Mouse (Mus musculus): ENCODE results near the gene Nrap. TPM values are rescaled to one million over a fixed set of nuclear protein-coding genes. Genes with fewer than 3 reads are reported as not detected.

Gene Nrap
- total and polyA plus RNA-seq, 3 experiments: 0.08 to 0.11 TPM; not detected in 1

- Histone ChIP-seq H3K4me1 (ENCODE audit: control insufficient read depth in 1 of 2, insufficient read depth in 2 of 2, low read length in 2 of 2) (no peaks in the 10 kb centered on the region), H3K27ac (ENCODE audit: control insufficient read depth, low read depth, low read length) (no peak overlapping the region), H3K36me3 (ENCODE audit: control insufficient read depth in 1 of 2, insufficient read depth in 2 of 2, low read length in 2 of 2) (no peaks in the 10 kb centered on the region), H3K79me2 (ENCODE audit: control insufficient read depth, insufficient read depth, low read length, poor library complexity) (no peaks in the 10 kb centered on the region), H3K4me3 (ENCODE audit: control insufficient read depth in 1 of 2, insufficient read depth in 1 of 2, low read depth in 2 of 2, low read length in 2 of 2) (no peak overlapping the region), H3K9ac (ENCODE audit: control insufficient read depth, low read depth, low read length, poor library complexity, severe bottlenecking) (no peak overlapping the region), H3K9me3 (replicated peaks; ENCODE audit: insufficient read depth, low read length) (no peaks in the 10 kb centered on the region), H3K27me3 (ENCODE audit: control insufficient read depth in 1 of 2, insufficient read depth in 2 of 2, low read length in 2 of 2) (peaks cover 0 to 6% of the 10 kb centered on the region in 2 experiments; a peak in 1 of 4 replicates)
- no peak for DNase-seq (ENCODE audit: low read depth, low spot score)
- no peak for TF ChIP-seq KAT2A (conservative IDR thresholded peaks at IDR 0.05; ENCODE audit: low read depth, low read length)
- no peak for TF ChIP-seq POLR2AphosphoS2 (IDR thresholded peaks at IDR 0.05; ENCODE audit: low read length)
- TF ChIP-seq SMC3 (IDR thresholded peaks at IDR 0.05; ENCODE audit: low read depth, low read length): no peak
- TF ChIP-seq TCF12 (IDR thresholded peaks at IDR 0.05; ENCODE audit: low read depth, low read length): no peak
- no peak for TF ChIP-seq ZNF384 (IDR thresholded peaks at IDR 0.05; ENCODE audit: low read depth, low read length)
- no peak for TF ChIP-seq CHD1 (IDR thresholded peaks at IDR 0.05; ENCODE audit: low read depth, low read length)
- no peak for TF ChIP-seq MXI1 (IDR thresholded peaks at IDR 0.05; ENCODE audit: low read depth, low read length)
- TF ChIP-seq USF1 (IDR thresholded peaks at IDR 0.05; ENCODE audit: low read depth, low read length): no peak
Observed at GRCm38 (mm10) chr19:56367778-56368177, 22.1 kb downstream of the Nrap start.

- no peak for TF ChIP-seq BHLHE40 (IDR thresholded peaks at IDR 0.05; ENCODE audit: borderline replicate concordance, low read depth, low read length)
- TF ChIP-seq MYB (IDR thresholded peaks at IDR 0.05; ENCODE audit: low read depth, low read length): no peak
- TF ChIP-seq POLR2A (IDR thresholded peaks at IDR 0.05; ENCODE audit: control insufficient read depth in 1 of 2, insufficient read depth in 1 of 2, low read depth in 1 of 2, low read length in 2 of 2, poor library complexity in 1 of 2): no peak
- TF ChIP-seq NRF1 (IDR thresholded peaks at IDR 0.05; ENCODE audit: insufficient read depth, low read depth, low read length, poor library complexity, severe bottlenecking): no peak
- TF ChIP-seq MAZ (IDR thresholded peaks at IDR 0.05; ENCODE audit: low read depth, low read length): no peak
- no peak for TF ChIP-seq CHD1 (IDR thresholded peaks at IDR 0.05; ENCODE audit: low read depth, low read length)
- no peak for TF ChIP-seq RAD21 (IDR thresholded peaks at IDR 0.05; ENCODE audit: low read depth, low read length)
- no peak for TF ChIP-seq MAFK (IDR thresholded peaks at IDR 0.05; ENCODE audit: borderline replicate concordance, low read depth, low read length)
- no peak for TF ChIP-seq USF2 (IDR thresholded peaks at IDR 0.05; ENCODE audit: borderline replicate concordance in 1 of 2, insufficient read depth in 1 of 2, low read depth in 1 of 2, low read length in 2 of 2)
- no peak for TF ChIP-seq MYC (IDR thresholded peaks at IDR 0.05; ENCODE audit: low read depth, low read length)
- no peak for TF ChIP-seq MAX (IDR thresholded peaks at IDR 0.05; ENCODE audit: low read length)
- no peak for DNase-seq (ENCODE audit: low read depth, low spot score)
- Histone ChIP-seq H3K36me3 (ENCODE audit: control insufficient read depth in 1 of 2, insufficient read depth in 2 of 2, low read length in 2 of 2) (no peaks in the 10 kb centered on the region), H3K4me3 (ENCODE audit: control insufficient read depth in 1 of 2, insufficient read depth in 1 of 2, low read depth in 2 of 2, low read length in 2 of 2) (no peak overlapping the region), H3K27me3 (ENCODE audit: control insufficient read depth in 1 of 2, insufficient read depth in 2 of 2, low read length in 2 of 2) (peaks cover 0 to 6% of the 10 kb centered on the region in 2 experiments; a peak in 1 of 4 replicates), H3K9ac (ENCODE audit: control insufficient read depth, low read depth, low read length, poor library complexity, severe bottlenecking) (no peak overlapping the region), H3K27ac (ENCODE audit: control insufficient read depth, low read depth, low read length) (no peak overlapping the region), H3K9me3 (replicated peaks; ENCODE audit: insufficient read depth, low read length) (no peaks in the 10 kb centered on the region), H3K79me2 (ENCODE audit: control insufficient read depth, insufficient read depth, low read length, poor library complexity) (no peaks in the 10 kb centered on the region), H3K4me1 (ENCODE audit: control insufficient read depth in 1 of 2, insufficient read depth in 2 of 2, low read length in 2 of 2) (no peaks in the 10 kb centered on the region)
Observed at GRCm38 (mm10) chr19:56366625-56367024, 23.2 kb downstream of the Nrap start.
